Mouse (Mus musculus) lung, postnatal 36 days (tissue): ENCODE results near the gene Iqcd.
A peak's percentile ranks its signal among the peaks of the same experiment; 100 is the strongest.

Source experiments
- DNase-seq: peaks from one replicate; pipeline ENCODE4 v3.0.0; 2022; ENCODE audit warnings: mixed read lengths

The Iqcd gene

GRCm38 (mm10) chr5:120631892-120632291, 43.1 kb downstream of the Iqcd start:
- no peak for DNase-seq

GRCm38 (mm10) chr5:120634131-120634530, 45.3 kb downstream of the Iqcd start, which contains the start of gene Cfap73:
Gene Cfap73 (minus strand): TSS chr5:120634235.
- DNase-seq: no peak

- DNase-seq: no peak
Measured at GRCm38 (mm10) chr5:120634860-120635259, 46.0 kb downstream of the Iqcd start.

- DNase-seq: no peak
Measured at GRCm38 (mm10) chr5:120635633-120636032, 46.8 kb downstream of the Iqcd start.

- no peak for DNase-seq
Measured at GRCm38 (mm10) chr5:120640094-120640493, 51.3 kb downstream of the Iqcd start.

GRCm38 (mm10) chr5:120643365-120644085, 54.7 kb downstream of the Iqcd start:
- DNase-seq: peak; percentile 17

GRCm38 (mm10) chr5:120644227-120644626, 55.4 kb downstream of the Iqcd start:
- no peak for DNase-seq

- DNase-seq: no peak
Measured at GRCm38 (mm10) chr5:120645851-120646250, 57.0 kb downstream of the Iqcd start.

GRCm38 (mm10) chr5:120647361-120647760, 58.5 kb downstream of the Iqcd start:
- no peak for DNase-seq

- DNase-seq: no peak
Measured at GRCm38 (mm10) chr5:120647814-120648491, 59.1 kb downstream of the Iqcd start.

GRCm38 (mm10) chr5:120648569-120649373, 60.0 kb downstream of the Iqcd start, which contains the start of gene Rasal1:
Gene Rasal1 (plus strand): TSS chr5:120648812.
- peak; percentile 24 for DNase-seq

- no peak for DNase-seq
Measured at GRCm38 (mm10) chr5:120649374-120649933, 60.6 kb downstream of the Iqcd start.

- no peak for DNase-seq
Measured at GRCm38 (mm10) chr5:120649938-120650337, 61.1 kb downstream of the Iqcd start.

GRCm38 (mm10) chr5:120651230-120651629, 62.4 kb downstream of the Iqcd start:
- no peak for DNase-seq

GRCm38 (mm10) chr5:120652915-120653701, 64.3 kb downstream of the Iqcd start:
- DNase-seq: no peak

- DNase-seq: no peak
Measured at GRCm38 (mm10) chr5:120653873-120654272, 65.1 kb downstream of the Iqcd start.

GRCm38 (mm10) chr5:120656281-120656751, 67.5 kb downstream of the Iqcd start:
- DNase-seq: peak; percentile 29
